Mouse (Mus musculus) layer of hippocampus, postnatal 25 days (tissue): Measurements from ENCODE around the gene Tinagl1. TPM values are rescaled to one million over a fixed set of nuclear protein-coding genes. Genes with fewer than 3 reads are reported as not detected.
A peak's percentile ranks its signal among the peaks of the same experiment; 100 is the strongest.

Source experiments
- DNase-seq, 2 experiments: peaks; one replicate each; pipeline ENCODE4 v3.0.0; 2022; ENCODE audit warnings: mixed read lengths in 2 of 2, low spot score in 1 of 2; ENCODE audit errors: extremely low spot score in 1 of 2
- total RNA-seq, 2 experiments: library from RNA; stranded (reverse); gene quantifications; 2 replicates each; pipeline ENCODE4 v1.2.3; 2021

Gene Tinagl1
- total RNA-seq, 2 experiments from 2014 or later = 7.5 to 8.7 TPM

DNA sequence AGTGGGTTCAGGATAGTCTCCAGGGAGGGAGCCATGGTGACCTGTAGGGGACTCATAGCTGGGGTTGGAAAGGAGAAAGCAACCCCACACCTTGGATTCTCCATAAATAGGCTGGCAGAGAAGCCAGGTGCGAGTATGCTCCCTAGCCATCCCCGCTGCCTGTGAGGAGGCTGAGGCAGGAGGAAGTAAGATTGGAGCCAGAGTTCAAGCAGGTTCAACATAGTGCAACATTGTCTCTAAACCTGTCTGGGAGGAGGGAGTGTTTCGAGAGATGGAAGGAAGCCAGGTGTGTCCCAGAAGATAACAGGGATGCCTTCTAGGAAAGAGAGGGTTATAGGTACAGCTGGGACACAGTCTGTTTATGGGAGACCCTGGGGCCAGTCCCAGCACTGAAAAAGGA lies 5.0 kb upstream of the Tinagl1 start:
- DNase-seq = no peak

DNA sequence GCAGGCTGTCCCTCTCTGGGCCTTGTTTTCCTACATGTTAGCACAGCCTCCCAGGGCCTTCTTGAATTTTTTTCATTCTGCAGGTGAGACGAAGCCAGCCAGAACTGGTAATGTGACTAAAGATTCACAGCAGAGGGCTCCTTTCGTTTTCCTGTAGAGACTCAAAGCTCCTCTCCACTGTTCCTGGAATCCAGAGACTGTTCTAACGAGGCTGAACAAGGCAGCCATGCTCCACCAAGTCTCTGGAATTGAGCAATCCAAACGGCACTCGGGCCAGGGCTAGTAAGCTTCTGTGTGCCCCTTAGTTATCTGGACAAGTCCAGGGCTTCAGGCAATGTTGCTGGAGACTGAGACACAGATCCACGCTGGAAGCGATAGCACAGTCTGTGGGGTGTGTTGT lies 2.6 kb upstream of the Tinagl1 start:
- DNase-seq = no peak

- no peak for DNase-seq
Observed at GRCm38 (mm10) chr4:130177087-130177486, 2.2 kb upstream of the Tinagl1 start.

DNA sequence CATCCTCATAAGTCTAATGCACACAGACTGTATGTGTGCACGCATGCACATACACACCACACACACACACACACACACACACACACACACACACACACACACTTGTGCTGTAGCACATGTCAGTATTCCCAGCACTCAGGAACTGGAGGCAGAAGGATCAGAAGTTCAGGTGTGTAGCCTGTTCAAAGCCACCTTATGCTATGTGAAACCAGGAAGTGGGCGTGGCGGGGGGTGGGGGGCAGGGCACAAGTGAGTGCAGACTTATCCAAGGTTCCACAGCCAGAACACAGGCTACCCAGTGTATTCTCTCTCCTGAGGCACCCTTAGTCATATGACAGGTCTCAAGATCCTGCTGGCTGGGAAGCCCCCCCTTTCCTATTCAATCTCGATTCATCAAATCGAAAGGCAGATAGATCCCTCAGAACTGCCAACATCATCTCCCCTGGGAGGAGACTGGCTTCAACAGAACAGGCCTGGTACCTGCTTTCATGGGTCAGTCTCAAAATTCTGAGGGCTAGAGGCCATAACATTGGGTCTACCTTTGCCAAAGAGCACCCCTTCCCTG lies 1.3 kb upstream of the Tinagl1 start:
- DNase-seq = no peak

DNA sequence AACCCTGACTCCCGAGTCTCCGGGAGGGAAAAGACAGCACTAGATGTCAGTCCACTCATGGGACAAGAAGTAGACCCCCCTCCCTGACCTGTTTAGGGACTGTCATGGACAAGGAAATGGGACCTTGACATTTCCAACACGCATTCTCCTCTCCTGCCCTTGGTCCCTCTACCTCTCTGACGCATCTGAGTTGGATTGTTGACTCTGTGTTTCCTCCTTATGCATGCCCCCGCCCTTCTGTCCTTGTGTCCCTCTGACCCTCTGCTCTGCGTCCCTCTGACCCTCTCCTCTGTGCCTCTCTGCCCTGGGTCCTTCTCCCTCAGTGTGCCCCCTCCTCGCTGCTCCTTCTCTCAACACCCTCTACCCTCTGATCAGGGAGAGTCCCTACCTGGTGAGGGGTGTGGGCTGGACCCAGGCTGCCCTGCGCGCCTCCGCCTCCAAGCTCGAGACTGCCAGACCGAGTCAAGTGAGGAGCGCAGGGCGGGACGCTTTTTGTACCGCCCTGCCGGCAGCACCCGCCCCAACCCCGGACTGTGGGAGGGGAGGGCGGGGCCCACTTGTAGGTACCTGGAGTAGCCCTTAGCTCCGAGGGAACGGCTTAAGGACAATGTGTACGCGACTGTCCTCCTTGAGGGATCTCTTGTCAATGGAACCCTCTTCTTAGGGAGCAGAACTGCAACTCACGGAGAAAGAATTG lies 439 bp downstream of the Tinagl1 start:
- no peak for DNase-seq

DNA sequence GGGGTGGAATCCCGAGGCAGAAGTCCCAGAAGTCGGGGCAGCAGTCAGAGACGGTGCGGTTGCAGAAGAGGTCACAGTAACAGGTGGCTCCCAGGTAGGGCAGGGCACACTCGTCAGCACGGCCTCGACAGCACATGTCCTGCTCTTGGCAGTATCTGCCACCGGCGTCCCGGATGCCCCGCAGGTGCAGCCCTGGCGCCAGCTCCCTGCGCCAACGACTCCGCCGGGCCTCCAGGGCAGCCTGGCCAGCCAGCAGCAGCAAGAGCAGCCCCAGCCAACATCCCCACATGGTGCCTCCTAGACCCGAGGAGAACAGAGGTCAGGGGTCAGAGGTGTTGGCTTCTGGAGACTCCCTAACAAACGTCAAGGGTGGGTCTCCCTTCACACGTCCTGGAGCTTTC lies 1.0 kb downstream of the Tinagl1 start:
- DNase-seq = no peak

DNA sequence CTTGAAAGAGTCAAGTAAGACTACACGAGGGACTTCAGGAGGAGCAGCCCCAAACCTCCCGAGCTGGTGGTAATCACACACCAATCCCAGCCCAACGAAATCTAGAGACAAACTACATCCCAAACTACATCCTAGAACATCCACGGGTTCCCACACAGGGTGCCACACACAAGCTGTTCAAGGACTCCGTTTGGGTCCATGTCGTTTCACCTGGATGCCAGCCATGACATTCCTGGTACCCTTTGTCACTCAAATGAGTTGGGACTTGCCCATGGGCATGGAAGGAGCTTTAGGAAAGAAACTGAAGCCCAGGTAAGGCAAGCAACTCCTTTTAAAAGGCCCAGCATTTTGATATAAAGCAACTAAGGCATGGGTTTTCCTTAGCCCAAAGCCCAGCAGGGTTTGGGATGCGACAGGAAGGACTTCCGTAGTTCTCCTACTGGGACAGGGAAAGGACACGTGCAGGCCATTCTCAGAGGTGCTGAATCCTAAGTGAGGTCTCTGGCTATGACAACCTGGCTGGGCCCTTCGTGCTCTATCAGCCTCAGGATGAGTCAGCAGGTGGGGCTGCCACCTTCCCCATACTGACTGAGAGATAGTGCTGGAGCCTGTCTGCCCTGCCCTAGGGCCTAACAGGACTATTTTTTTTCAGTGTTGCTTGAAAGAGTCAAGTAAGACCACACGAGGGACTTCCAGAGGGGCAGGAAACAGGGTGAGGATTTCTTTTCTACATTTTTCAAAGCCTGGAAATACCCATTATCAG lies 1.7 kb downstream of the Tinagl1 start:
- DNase-seq = no peak

DNA sequence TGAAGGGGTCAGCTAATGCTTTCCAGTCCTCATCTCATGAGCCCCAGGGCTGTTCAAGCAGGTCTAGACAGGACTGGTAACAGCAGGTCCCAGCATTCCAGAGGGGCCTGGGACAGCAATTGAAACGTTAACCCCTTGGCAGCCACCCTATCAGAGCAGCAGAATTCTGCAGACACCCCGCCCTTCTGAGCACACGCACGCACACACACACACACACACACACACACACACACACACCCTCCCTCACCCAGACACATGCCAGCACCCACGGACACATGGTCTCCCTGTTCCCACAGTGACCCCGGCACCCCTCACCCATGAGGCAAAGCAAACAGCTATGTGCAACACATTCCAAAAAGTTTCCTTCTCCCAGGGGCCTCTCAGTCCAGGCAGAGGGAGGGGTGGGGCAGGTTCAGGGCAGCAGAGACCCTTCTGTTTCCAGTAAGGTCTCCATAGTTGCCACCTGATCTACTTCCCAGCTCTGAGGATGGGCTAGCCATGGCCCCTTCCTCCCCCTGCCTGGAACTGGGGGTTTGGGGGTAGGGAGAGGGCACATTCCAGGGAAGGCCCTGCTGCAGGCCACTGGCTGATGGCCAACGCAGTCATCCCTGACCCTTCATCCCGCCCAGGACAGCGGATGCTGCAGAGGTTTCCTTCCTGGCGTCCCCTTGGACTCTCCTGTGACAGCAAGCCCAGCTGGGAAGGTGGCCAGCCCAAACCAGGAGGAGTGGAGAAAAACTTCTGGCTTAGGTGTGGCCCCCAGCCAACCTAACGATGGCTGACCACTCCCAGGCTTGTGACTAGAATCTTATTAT lies 2.8 kb downstream of the Tinagl1 start:
- DNase-seq = no peak

GRCm38 (mm10) chr4:130170362-130170761 lies 4.6 kb downstream of the Tinagl1 start:
- DNase-seq = no peak

- DNase-seq = no peak
Observed at GRCm38 (mm10) chr4:130169411-130169971, 5.4 kb downstream of the Tinagl1 start.

GRCm38 (mm10) chr4:130168280-130169183 lies 6.4 kb downstream of the Tinagl1 start:
- peak in 1 of 2 experiments; percentile 18 for DNase-seq

- DNase-seq = no peak
Observed at GRCm38 (mm10) chr4:130167814-130168213, 7.1 kb downstream of the Tinagl1 start.

GRCm38 (mm10) chr4:130167321-130167720 lies 7.6 kb downstream of the Tinagl1 start:
- no peak for DNase-seq

DNA sequence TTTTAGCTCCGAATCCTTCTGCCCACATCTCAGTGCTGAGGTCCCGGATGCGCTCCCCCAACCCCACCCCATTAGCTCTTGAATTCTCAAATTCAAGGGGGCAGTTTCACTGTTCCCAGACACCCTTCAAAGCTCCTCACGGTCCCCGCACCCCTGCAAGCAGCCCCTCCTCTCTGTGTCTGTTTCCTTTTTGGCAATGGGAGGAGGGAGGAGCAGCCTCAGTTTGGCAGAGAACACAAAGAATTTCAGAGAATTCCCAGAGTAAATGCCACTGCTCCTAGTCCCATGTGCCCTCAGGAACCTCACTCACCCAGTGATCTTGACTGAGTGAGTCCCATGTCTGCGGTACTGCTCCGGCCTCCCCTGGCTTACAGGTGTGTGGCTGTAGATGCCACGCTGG lies 8.3 kb downstream of the Tinagl1 start:
- DNase-seq = no peak

DNA sequence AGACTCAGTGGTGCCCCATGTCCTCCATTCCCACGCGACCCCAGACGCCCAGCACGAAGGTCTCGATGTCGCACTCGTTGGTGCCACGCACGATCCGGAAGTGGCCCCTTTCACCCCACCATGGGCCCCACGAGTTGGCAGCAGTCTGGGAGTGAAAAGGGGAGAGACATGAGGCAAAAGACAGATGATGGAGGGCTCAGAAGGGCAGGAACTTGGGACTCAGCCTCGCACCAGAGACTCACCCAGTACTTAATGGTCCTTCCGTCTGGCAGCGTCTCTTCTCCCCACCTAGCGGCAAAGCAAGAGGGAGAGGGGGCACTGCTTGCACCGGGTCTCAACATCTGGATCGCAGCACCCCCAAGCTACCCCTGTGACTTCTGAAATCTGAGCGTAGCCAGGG lies 8.9 kb downstream of the Tinagl1 start:
- DNase-seq = no peak

DNA sequence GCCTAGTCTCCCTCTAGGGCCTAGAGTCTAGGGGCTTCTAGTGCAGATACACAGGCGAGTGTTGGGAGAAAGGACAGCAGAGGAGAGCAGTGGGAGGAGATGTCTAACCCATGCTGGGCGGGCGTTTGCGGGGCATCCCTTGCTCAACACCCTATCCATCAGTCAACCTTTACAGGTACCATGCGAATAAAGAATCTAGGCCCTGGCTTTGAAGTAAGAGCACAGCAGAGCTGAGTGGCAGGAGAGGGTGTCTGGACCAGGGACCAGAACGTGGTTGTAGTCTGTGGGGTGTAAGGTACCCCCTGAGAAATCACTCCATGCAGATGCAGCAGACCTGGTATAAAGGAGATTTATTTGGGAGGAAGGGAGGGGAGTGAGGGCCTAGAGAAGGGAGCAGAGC lies 10.8 kb downstream of the Tinagl1 start:
- no peak for DNase-seq

- DNase-seq = no peak
Observed at GRCm38 (mm10) chr4:130163391-130163861, 11.5 kb downstream of the Tinagl1 start.

DNA sequence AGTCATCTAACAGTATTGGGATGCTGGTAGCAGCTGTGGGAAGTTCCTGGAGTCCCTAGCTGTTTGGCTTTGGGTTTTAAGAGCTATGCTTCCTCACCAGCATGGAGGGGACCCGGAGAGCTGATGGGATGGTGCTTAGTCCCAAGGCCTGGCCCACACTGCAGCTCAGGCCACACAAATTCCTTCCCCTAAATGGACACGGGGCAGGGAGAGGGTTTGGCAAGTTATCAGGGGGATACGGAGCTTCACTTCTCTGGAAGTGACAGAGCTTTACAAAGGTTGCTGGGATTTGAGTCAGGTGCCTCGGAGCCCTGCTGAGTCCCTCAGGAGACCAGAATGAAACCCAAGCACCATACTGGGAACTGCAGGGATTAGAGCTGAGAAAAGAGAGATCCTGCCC lies 13.6 kb downstream of the Tinagl1 start:
- DNase-seq = no peak

GRCm38 (mm10) chr4:130156812-130157371 lies 18.0 kb downstream of the Tinagl1 start:
- DNase-seq = no peak
